Mouse (Mus musculus) 3134 (cell line): ENCODE measurements around the gene Tyk2.

ENCODE experiments used
- DNase-seq: peaks from one replicate; pipeline ENCODE4 v3.0.0-alpha.2; 2011; ENCODE audit warnings: low spot score; ENCODE audit not compliant: insufficient read length; ENCODE audit errors: extremely low read depth

Tyk2 gene

GRCm38 (mm10) chr9:21115105-21115504 is 15.9 kb downstream of the Tyk2 start:
- DNase-seq = no peak

- DNase-seq = no peak
These were observed 16.9 kb downstream of the Tyk2 start for GRCm38 (mm10) chr9:21114190-21114589.

GRCm38 (mm10) chr9:21113751-21114150 is 17.3 kb downstream of the Tyk2 start:
- DNase-seq = no peak

GRCm38 (mm10) chr9:21107607-21108237 is 23.3 kb downstream of the Tyk2 start:
- no peak for DNase-seq

- no peak for DNase-seq
These were observed 25.1 kb downstream of the Tyk2 start for GRCm38 (mm10) chr9:21105760-21106564.

GRCm38 (mm10) chr9:21104814-21105213 is 26.2 kb downstream of the Tyk2 start:
- DNase-seq = no peak

GRCm38 (mm10) chr9:21102076-21102475 is 29.0 kb downstream of the Tyk2 start:
- no peak for DNase-seq

GRCm38 (mm10) chr9:21100447-21101161 is 30.4 kb downstream of the Tyk2 start:
- DNase-seq = no peak

- DNase-seq = peak; percentile 30
These were observed 33.2 kb downstream of the Tyk2 start for GRCm38 (mm10) chr9:21097793-21098192.

- no peak for DNase-seq
These were observed 35.1 kb downstream of the Tyk2 start for GRCm38 (mm10) chr9:21095958-21096357.

GRCm38 (mm10) chr9:21093423-21093822 is 37.6 kb downstream of the Tyk2 start:
- no peak for DNase-seq

GRCm38 (mm10) chr9:21091707-21092320 is 39.2 kb downstream of the Tyk2 start, which contains the start of the genes Gm38431 and Raver1:
Gm38431 (minus strand) TSS chr9:21091997.
Raver1 (minus strand) TSS chr9:21092008.
- DNase-seq = peak; percentile 96

- no peak for DNase-seq
These were observed 39.9 kb downstream of the Tyk2 start for GRCm38 (mm10) chr9:21090972-21091706.

GRCm38 (mm10) chr9:21090537-21090936 is 40.5 kb downstream of the Tyk2 start:
- DNase-seq = no peak

GRCm38 (mm10) chr9:21083324-21083723 is 47.7 kb downstream of the Tyk2 start:
- DNase-seq = no peak

- no peak for DNase-seq
These were observed 49.9 kb downstream of the Tyk2 start for GRCm38 (mm10) chr9:21081127-21081526.

GRCm38 (mm10) chr9:21075625-21076024 is 55.4 kb downstream of the Tyk2 start:
- no peak for DNase-seq

- DNase-seq = no peak
These were observed 56.9 kb downstream of the Tyk2 start for GRCm38 (mm10) chr9:21074173-21074572.

GRCm38 (mm10) chr9:21073044-21073840 is 57.8 kb downstream of the Tyk2 start, which contains the start of the genes Gm49373 and Fdx1l:
Gm49373 (minus strand) TSS chr9:21073096.
Fdx1l (minus strand) TSS chr9:21073614.
- DNase-seq = peak; percentile 89
